Mouse (Mus musculus) thymus, postnatal 4 days (tissue): ENCODE measurements at regions not wholly inside any gene's neighbourhood (a gene's known extent, or its start where the extent isn't known, plus 50 kb on each side); places are given as distances from the start of the nearest gene placed in this dataset.
"Not testable (repeated sequence)": the region's sequence is repeated elsewhere in the genome, so short reads cannot be mapped to it uniquely, and the experiment has no call there.

Experiments
- DNase-seq: peaks from one replicate; pipeline ENCODE4 v3.0.0; 2021

DNA sequence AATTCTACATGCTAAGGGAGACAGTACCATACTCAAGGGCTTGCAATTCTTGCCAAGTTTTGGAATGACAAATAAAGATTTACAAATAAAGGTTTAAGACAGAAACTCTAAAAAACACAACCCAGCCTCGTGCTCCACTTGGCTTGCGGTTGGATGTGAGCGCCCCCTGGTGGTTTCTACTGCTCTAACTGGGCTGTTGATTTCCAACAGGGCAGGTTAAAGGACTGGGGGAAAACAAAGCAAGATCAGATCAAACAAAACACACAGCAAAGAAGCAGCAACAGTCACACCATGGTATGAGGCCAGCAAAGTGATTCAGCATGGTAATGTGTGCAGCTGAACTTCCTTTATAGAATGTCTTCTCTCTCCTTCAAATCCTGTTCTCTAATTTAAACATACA lies 339.2 kb downstream of the Adam3 start:
- peak; percentile 82 for DNase-seq

DNA sequence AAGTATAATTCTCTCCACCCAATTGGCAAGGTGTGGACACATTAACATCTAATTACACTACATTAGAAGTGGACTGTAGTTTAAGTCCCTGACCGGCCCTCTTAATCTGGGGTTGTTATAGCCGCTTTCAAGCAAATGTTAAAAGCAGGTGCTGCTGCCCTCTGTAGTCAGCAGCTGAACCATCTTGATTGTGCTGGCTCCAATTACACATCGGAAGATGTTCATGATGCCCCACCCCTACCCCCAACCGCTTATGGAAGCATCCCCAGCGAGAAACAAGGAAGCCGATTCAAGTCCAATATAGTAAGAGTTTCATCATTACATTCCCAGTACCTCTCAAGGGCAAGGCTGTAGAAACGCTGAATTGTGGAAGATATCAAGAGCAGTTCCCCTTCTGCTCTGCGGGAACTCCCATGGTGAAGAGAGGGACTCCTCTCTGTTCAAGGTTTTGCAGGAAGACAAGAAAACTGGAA lies 341.7 kb downstream of the Adam3 start:
- DNase-seq: no peak

- DNase-seq: no peak
Observed at GRCm38 (mm10) chr8:24383130-24383962, 342.3 kb downstream of the Adam3 start.

- DNase-seq: no peak
Observed at GRCm38 (mm10) chr8:24381666-24382253, 343.9 kb downstream of the Adam3 start.

GRCm38 (mm10) chr8:24378070-24378469 lies 347.6 kb downstream of the Adam3 start:
- no peak for DNase-seq

DNA sequence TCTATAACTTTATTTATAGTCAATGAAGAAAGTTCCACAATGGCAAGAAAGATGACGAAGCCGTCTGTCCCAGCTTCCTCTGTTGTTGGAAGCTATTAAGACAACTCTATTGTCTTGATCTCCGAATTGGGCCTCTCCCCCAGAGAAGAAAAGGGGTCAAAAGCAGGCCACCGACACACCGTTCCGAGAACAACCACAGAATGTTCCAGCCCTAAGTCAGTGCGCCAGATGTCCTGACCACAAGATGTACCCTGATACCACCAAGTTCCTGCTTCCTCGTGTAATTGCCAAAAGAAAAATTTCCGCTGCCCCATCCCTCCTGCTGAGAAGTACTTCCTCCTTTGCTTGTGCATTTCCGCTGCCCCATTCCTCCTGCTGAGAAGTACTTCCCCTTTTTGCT lies 348.8 kb downstream of the Adam3 start:
- not testable (repeated sequence) for DNase-seq

- DNase-seq: peak; percentile 9
Observed at GRCm38 (mm10) chr8:24374503-24374902, 351.1 kb downstream of the Adam3 start.

DNA sequence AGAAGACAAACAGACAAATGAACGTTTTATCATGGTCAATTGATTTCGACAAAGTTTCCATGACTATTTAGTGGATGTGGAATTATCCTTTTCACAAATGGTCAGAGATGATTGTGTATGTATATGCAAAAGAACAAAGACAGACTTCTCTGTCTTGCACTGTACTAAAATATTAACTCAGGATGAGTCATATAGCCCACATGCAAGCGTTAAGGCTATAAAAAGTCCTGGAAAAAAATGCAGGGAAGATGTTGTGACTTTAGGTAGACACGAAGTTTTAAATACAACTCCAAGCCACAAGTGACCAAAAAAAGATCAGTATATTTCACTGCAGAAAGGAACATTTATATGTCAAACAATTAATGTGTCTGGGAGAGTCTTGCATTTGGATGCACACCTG lies 353.6 kb downstream of the Adam3 start:
- DNase-seq: no peak

- no peak for DNase-seq
Observed at GRCm38 (mm10) chr8:24366000-24366399, 359.7 kb downstream of the Adam3 start.

DNA sequence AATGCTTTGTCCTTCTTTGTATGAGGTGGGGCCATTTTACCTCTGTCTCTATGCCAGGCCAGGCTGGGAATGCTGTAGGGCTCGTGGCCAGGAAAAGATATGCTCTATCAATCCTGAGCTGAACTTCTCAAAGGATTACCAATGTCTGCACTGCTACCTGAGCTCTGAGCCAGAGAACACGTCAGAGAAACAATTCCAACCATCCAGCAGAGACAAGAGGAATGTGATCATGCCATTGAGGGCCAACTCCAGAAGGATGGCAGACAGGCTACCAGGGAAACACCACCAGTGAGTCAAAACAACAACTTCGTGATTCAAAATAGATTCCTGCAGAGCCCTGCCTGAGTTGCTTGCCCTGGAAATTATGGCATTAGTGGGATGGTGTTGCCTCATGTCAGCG lies 361.0 kb downstream of the Adam3 start:
- DNase-seq: no peak

DNA sequence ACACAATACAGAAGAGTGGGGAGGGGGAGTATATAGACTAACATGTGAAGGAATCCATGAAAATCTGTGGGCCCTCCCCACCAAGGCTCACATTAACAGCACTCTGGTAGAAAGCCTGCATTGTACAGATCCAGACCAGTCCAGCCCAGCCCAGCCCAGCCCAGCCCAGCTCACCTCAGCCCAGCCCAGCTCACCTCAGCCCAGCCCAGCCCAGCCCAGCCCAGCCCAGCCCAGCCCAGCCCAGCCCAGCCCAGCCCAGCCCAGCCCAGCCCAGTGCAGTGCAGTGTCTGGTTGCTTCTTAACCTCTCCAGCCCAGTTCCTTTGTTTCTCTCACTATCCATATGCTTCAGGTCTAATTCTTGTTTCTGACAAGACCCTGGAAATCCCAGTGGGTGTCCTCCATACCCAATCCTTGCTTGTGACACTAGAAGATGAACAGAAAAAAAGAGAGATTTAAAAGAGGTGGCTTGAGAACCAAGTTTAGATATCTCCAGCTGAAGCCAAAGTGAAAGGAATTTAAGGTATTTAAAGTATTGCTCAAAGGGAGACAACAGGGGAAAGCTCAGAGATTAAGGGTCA lies 366.5 kb downstream of the Adam3 start:
- no peak for DNase-seq

DNA sequence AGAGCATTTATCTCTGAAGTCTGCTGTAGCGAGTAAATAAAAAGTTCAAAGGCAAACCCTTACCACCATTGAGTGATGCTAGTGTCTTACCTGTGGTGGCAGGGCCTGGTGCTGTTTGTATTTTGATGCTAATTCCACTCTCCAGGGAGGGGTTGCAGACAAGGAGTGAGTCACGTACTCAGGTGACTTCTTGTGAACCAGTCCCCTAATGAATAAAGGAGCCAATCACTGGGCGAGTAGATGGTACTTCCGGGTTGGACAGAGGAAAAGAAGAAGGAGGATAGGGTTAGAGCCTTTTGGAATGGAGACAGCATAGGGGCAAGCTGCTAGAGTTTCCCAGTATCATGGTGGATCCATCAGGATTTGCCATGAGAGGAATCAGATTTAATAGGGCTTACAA lies 370.5 kb downstream of the Adam3 start:
- no peak for DNase-seq

GRCm38 (mm10) chr8:24353842-24354241 lies 371.8 kb downstream of the Adam3 start:
- DNase-seq: no peak

GRCm38 (mm10) chr8:24352322-24352721 lies 373.3 kb downstream of the Adam3 start:
- no peak for DNase-seq

DNA sequence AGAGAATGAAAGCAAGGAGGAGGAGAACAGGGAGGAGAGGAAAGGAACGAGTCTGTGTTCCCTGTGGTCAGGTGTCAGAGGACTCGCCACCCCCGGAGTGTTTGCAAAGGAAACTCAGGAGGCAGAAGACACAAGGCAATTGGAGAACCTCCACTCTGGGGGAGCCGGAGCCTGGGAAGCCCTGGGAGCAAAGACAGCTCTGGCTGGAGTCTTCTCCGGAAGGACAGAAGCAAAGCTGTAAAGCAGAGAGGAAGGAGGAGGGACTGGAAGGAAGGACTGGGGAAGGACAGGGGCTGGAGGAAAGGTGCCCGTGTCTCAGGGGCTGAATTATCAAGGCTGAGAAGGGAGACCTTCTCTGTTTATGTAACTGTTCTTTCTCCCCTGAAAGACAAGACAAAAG lies 373.9 kb downstream of the Adam3 start:
- DNase-seq: no peak

DNA sequence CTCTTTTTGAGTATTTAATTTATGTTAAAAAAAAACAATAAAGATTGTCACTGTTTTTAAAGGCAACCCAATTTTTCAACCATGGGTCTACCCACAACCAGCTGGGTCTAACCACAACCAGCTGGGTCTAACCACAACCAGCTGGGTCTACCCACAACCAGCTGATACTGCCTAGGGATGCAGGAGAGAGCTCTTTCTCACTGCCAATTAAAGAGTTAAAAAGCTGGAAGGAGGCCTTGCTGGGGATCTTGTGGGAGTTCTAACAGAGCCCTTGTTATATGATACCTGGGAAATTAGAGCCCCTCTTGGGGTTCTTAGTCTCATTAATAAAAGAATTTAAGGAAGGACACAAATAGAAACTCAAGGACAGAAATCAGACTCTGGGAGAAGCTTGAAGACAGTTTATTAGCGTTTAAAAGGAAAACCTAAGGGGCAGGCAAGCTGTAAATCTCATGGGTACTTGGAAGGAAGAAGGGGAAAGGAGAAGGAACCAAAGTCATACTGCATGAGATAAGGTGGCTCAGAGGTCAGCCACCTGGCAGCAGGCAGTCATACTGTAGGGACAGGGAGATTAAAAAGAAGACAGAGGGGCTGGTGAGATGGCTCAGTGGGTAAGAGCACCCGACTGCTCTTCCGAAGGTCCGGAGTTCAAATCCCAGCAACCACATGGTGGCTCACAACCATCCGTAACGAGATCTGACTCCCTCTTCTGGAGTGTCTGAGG lies 379.1 kb downstream of the Adam3 start:
- DNase-seq: no peak

DNA sequence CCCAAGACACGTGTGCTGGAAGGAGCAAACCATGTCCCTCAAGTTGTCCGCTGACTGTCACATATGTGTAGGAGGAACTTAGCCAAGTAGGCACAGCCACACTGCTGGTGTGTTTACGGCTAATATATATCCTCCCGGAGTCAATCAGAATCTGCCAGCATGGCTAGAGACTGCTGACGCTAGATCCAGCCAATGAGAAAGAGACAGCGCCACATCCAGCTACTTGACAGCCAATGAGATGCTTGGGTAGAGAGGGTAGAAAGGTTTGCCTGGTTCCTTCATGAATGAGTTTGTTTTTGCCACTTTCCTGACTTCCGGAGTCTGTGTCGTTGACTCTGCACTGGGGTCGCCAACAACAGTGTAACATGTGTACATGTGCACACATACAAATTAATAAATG lies 387.0 kb downstream of the Adam3 start:
- no peak for DNase-seq

GRCm38 (mm10) chr8:24337635-24338034 lies 388.0 kb downstream of the Adam3 start:
- DNase-seq: no peak

DNA sequence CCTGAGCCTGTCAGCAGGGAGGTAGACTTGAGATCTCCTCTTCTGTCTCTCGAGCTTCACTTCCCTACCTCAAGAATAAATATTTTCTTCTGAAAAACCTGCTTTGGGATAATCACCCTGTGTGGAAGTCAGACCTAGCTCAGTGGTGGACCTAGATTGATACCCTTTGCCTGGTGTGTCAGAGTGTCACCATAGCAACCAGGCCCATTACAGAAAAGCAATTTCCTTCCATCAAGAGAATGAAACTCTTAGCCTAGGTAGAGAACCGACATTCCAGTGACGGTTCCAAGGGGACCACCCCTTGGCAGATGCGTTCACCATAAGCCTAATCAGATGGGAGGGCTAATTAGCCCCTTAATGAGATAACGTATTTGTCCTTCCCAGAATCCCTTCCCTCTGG lies 389.9 kb downstream of the Adam3 start:
- no peak for DNase-seq

- no peak for DNase-seq
Observed at GRCm38 (mm10) chr8:24333705-24334104, 391.9 kb downstream of the Adam3 start.

GRCm38 (mm10) chr8:24310893-24311292 lies 414.8 kb downstream of the Adam3 start:
- no peak for DNase-seq

- DNase-seq: no peak
Observed at GRCm38 (mm10) chr8:24294565-24294964, 431.1 kb downstream of the Adam3 start.

- DNase-seq: no peak
Observed at GRCm38 (mm10) chr8:24287861-24288260, 437.8 kb downstream of the Adam3 start.

DNA sequence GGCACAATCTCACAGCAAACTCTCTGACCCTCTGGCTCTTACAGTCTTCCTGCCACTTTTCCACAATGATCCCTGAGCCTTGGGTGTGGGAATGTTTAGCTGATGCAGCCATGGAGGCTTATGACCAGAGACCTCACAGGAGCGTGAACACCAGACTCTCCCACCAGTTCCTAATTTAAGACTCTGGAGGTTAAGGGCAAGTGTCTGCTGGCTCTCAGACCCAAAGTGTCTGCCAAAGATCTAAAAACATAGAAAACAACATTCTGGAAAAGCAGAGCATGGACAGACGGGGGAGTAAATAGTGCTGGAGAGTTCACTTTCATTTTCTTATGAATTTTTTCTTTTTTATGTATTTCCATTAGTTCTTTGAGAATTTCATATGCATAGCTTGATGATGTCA lies 440.7 kb downstream of the Adam3 start:
- DNase-seq: no peak
